ENCODE assay signal across 13 mouse cellular contexts in the genomic region with DNA sequence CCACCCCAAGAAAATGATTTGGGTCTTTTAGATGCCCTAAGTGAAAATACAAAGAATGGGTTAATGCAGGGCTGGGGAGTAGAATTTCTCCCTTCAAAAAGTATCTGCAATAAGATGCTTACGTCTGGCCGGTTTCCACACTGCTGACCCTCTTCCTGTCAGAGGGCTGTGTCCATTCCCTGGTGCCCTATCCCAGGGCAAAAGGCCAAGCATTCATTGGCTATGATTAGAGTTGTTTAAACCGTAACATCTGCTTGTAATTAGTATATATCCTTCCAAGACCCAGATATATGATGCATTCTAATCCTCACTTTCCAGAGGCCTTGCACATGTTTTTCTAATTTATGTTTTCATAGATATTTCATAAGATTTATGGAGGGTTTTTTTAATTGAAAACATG.
DNase-seq lines count a peak whose midpoint lies in the region; ATAC-seq lines count a peak whose summit lies in the region.
"Had no signal": no experiment of that assay in that cellular context is flagged by ENCODE, and none has a peak within 500 bp of the region (broad histone marks: within the 10 kb centered on the region; RNA-seq: fewer than 3 reads in every experiment).

No protein-coding gene starts in this region.

- 45% methylated on average over 3 of the region's 3 CpGs for WGBS in hindbrain, embryonic 10.5 days
- WGBS in hindbrain, embryonic 16.5 days = 61% methylated on average over 3 of the region's 3 CpGs
- WGBS in neural tube, embryonic 15.5 days = 58% methylated on average over 3 of the region's 3 CpGs
- WGBS in embryonic facial prominence, embryonic 13.5 days = 13% methylated on average over 3 of the region's 3 CpGs
- WGBS in neural tube, embryonic 11.5 days = 40% methylated on average over 3 of the region's 3 CpGs

- H3K4me1 ChIP-seq in hindbrain, embryonic 10.5 days (replicated peaks) = no peaks in the 10 kb centered on the region
- H3K4me1 ChIP-seq in hindbrain, embryonic 16.5 days (ENCODE audit: control insufficient read depth, insufficient read depth, low read depth, low read length) = no peaks in the 10 kb centered on the region
- H3K4me1 ChIP-seq in neural tube, embryonic 15.5 days = no peaks in the 10 kb centered on the region
- peaks cover 11% of the 10 kb centered on the region for H3K4me1 ChIP-seq in embryonic facial prominence, embryonic 13.5 days
- no peaks in the 10 kb centered on the region for H3K4me1 ChIP-seq in neural tube, embryonic 11.5 days (ENCODE audit: control insufficient read depth, insufficient read depth, low read length)
- H3K4me1 ChIP-seq: liver, embryonic 13.5 days; stomach, embryonic 15.5 days had no signal

- H3K4me3 ChIP-seq in hindbrain, embryonic 10.5 days = no peak overlapping the region
- H3K4me3 ChIP-seq in hindbrain, embryonic 16.5 days (ENCODE audit: low read length) = no peak overlapping the region
- H3K4me3 ChIP-seq in neural tube, embryonic 15.5 days (replicated peaks) = no peak overlapping the region
- no peak overlapping the region for H3K4me3 ChIP-seq in embryonic facial prominence, embryonic 13.5 days
- no peak overlapping the region for H3K4me3 ChIP-seq in neural tube, embryonic 11.5 days (ENCODE audit: low read depth, low read length)
- H3K4me3 ChIP-seq: heart, embryonic 13.5 days; liver, embryonic 13.5 days; stomach, embryonic 15.5 days had no signal

- no peak overlapping the region for H3K27ac ChIP-seq in hindbrain, embryonic 10.5 days
- no peak overlapping the region for H3K27ac ChIP-seq in hindbrain, embryonic 16.5 days (ENCODE audit: low read depth, low read length)
- H3K27ac ChIP-seq in neural tube, embryonic 15.5 days (replicated peaks) = no peak overlapping the region
- H3K27ac ChIP-seq in embryonic facial prominence, embryonic 13.5 days = 0 out of 2 replicates have a peak overlapping the region, but pooled peaks have one; percentile 16
- H3K27ac ChIP-seq in neural tube, embryonic 11.5 days (ENCODE audit: low read depth, low read length) = no peak overlapping the region
- H3K27ac ChIP-seq: heart, embryonic 13.5 days; liver, embryonic 13.5 days; stomach, embryonic 15.5 days had no signal

- no peak overlapping the region for H3K9ac ChIP-seq in hindbrain, embryonic 16.5 days (ENCODE audit: low read depth, low read length)
- H3K9ac ChIP-seq in neural tube, embryonic 15.5 days (replicated peaks) = no peak overlapping the region
- H3K9ac ChIP-seq in embryonic facial prominence, embryonic 13.5 days = no peak overlapping the region
- H3K9ac ChIP-seq in neural tube, embryonic 11.5 days (ENCODE audit: low read length) = no peak overlapping the region
- H3K9ac ChIP-seq: heart, embryonic 13.5 days; liver, embryonic 13.5 days; stomach, embryonic 15.5 days had no signal

- H3K4me2 ChIP-seq in hindbrain, embryonic 16.5 days (ENCODE audit: low read length) = no peak overlapping the region
- H3K4me2 ChIP-seq in neural tube, embryonic 15.5 days = no peak overlapping the region
- H3K4me2 ChIP-seq in embryonic facial prominence, embryonic 13.5 days = 0 out of 2 replicates have a peak overlapping the region, but pooled peaks have one; percentile 20
- H3K4me2 ChIP-seq in neural tube, embryonic 11.5 days (ENCODE audit: low read depth) = no peak overlapping the region
- H3K4me2 ChIP-seq: heart, embryonic 13.5 days; liver, embryonic 13.5 days; stomach, embryonic 15.5 days had no signal

- ATAC-seq in hindbrain, embryonic 16.5 days = no peak
- ATAC-seq in neural tube, embryonic 15.5 days (ENCODE audit: low FRiP score) = no peak
- no peak for ATAC-seq in embryonic facial prominence, embryonic 13.5 days (ENCODE audit: insufficient number of reproducible peaks, insufficient read depth, low FRiP score, low TSS enrichment, low read depth)
- no peak for ATAC-seq in neural tube, embryonic 11.5 days (ENCODE audit: insufficient read depth, low FRiP score, low TSS enrichment)
- ATAC-seq: CD4-positive, CD25-positive, alpha-beta regulatory T cell, adult 4 months had no signal

- H3K36me3 ChIP-seq in hindbrain, embryonic 10.5 days = no peaks in the 10 kb centered on the region
- no peaks in the 10 kb centered on the region for H3K36me3 ChIP-seq in hindbrain, embryonic 16.5 days (ENCODE audit: control insufficient read depth, insufficient read depth, low read length)
- H3K36me3 ChIP-seq in neural tube, embryonic 15.5 days = no peaks in the 10 kb centered on the region
- no peaks in the 10 kb centered on the region for H3K36me3 ChIP-seq in embryonic facial prominence, embryonic 13.5 days
- no peaks in the 10 kb centered on the region for H3K36me3 ChIP-seq in neural tube, embryonic 11.5 days (ENCODE audit: control insufficient read depth, insufficient read depth, low read length)
- H3K36me3 ChIP-seq: heart, embryonic 13.5 days; liver, embryonic 13.5 days; stomach, embryonic 15.5 days had no signal

- 0 out of 2 replicates have a peak, but pooled peaks cover 3% of the 10 kb centered on the region for H3K9me3 ChIP-seq in hindbrain, embryonic 10.5 days
- H3K9me3 ChIP-seq in hindbrain, embryonic 16.5 days (ENCODE audit: control insufficient read depth, low read length) = no peaks in the 10 kb centered on the region
- H3K9me3 ChIP-seq in neural tube, embryonic 15.5 days (replicated peaks) = no peaks in the 10 kb centered on the region
- H3K9me3 ChIP-seq in embryonic facial prominence, embryonic 13.5 days = no peaks in the 10 kb centered on the region
- H3K9me3 ChIP-seq in neural tube, embryonic 11.5 days (ENCODE audit: control insufficient read depth, low read length) = no peaks in the 10 kb centered on the region
- H3K9me3 ChIP-seq: heart, embryonic 13.5 days; liver, embryonic 13.5 days; stomach, embryonic 15.5 days had no signal

- H3K27me3 ChIP-seq in hindbrain, embryonic 10.5 days (ENCODE audit: insufficient read depth, poor library complexity, severe bottlenecking) = no peaks in the 10 kb centered on the region
- no peaks in the 10 kb centered on the region for H3K27me3 ChIP-seq in hindbrain, embryonic 16.5 days (replicated peaks; ENCODE audit: control insufficient read depth, insufficient read depth, low read length)
- no peaks in the 10 kb centered on the region for H3K27me3 ChIP-seq in neural tube, embryonic 15.5 days (replicated peaks)
- no peaks in the 10 kb centered on the region for H3K27me3 ChIP-seq in embryonic facial prominence, embryonic 13.5 days
- H3K27me3 ChIP-seq in neural tube, embryonic 11.5 days (ENCODE audit: control insufficient read depth, insufficient read depth, low read length) = no peaks in the 10 kb centered on the region
- H3K27me3 ChIP-seq: heart, embryonic 13.5 days; liver, embryonic 13.5 days; stomach, embryonic 15.5 days had no signal

- peak; percentile 49 for DNase-seq in hindbrain, embryonic 10.5 days (ENCODE audit: low spot score)
- DNase-seq in neural tube, embryonic 10.5 days (ENCODE audit: extremely low spot score, low spot score) = peak; percentile 38
- peak; percentile 27 for DNase-seq in neural tube, embryonic 11.5 days (ENCODE audit: low spot score)
- no peak for DNase-seq in cerebellum, adult 8-10 months
- no peak for DNase-seq in spleen, adult 12 weeks (ENCODE audit: low spot score)
- DNase-seq: liver, embryonic 13.5 days; thymus, postnatal 4 days had no signal

Comparison
In these comparisons a context has a peak if more than half of its experiments do, and no peak if none do; other contexts are left out.
1. DNase-seq: peak in hindbrain, embryonic 10.5 days (single experiment), neural tube, embryonic 10.5 days (single experiment) and neural tube, embryonic 11.5 days (single experiment); none in cerebellum, adult 8-10 months (single experiment) and spleen, adult 12 weeks (single experiment).